Mouse (Mus musculus) myocyte (in vitro differentiated cells): ENCODE measurements around the gene Mutyh. TPM values are rescaled to one million over a fixed set of nuclear protein-coding genes. Genes with fewer than 3 reads are reported as not detected.

ENCODE experiments used
- H3K27me3 ChIP-seq: one replicate; pipeline ENCODE4 v1.6.1; 2011; ENCODE audit not compliant: control insufficient read depth, insufficient read depth, insufficient read length
- H3K36me3 ChIP-seq: one replicate; pipeline ENCODE4 v1.6.1; 2011; ENCODE audit not compliant: control insufficient read depth, insufficient read depth
- H3K4me2 ChIP-seq: one replicate; pipeline ENCODE4 v1.6.1; 2011; ENCODE audit warnings: low read depth, control low read depth
- H3K4me3 ChIP-seq: one replicate; pipeline ENCODE4 v1.5.1; 2011; ENCODE audit warnings: mild to moderate bottlenecking, control low read depth, moderate library complexity
- H3K79me2 ChIP-seq: one replicate; pipeline ENCODE4 v1.6.1; 2011; ENCODE audit not compliant: control insufficient read depth, insufficient read depth
- H3ac ChIP-seq: one replicate; pipeline ENCODE4 v1.6.1; 2011; ENCODE audit not compliant: control insufficient read depth, insufficient read length
- CEBPB ChIP-seq: IDR thresholded peaks from 2 replicates; pipeline ENCODE4 v1.6.1; 2011; ENCODE audit warnings: mild to moderate bottlenecking, moderate library complexity; ENCODE audit not compliant: poor library complexity, insufficient read depth, severe bottlenecking
- E2F4 ChIP-seq: IDR thresholded peaks from one replicate; pipeline ENCODE4 v1.6.1; 2011; ENCODE audit warnings: mild to moderate bottlenecking, control low read depth, moderate library complexity; ENCODE audit not compliant: insufficient read depth
- MAX ChIP-seq: IDR thresholded peaks from one replicate; pipeline ENCODE4 v1.6.1; 2011; ENCODE audit warnings: low read depth, mild to moderate bottlenecking, control low read depth
- MYOD1 ChIP-seq, 3 experiments: IDR thresholded peaks; one replicate each; pipeline ENCODE4 v1.6.1; 2011; ENCODE audit warnings: control low read depth in 2 of 3, low read depth in 2 of 3, mild to moderate bottlenecking in 2 of 3, moderate library complexity in 1 of 3; ENCODE audit not compliant: insufficient read length in 2 of 3, control insufficient read depth in 1 of 3
- MYOG ChIP-seq, 3 experiments: IDR thresholded peaks; one replicate each; pipeline ENCODE4 v1.6.1; 2011; ENCODE audit warnings: control low read depth in 2 of 3, low read depth in 2 of 3, mild to moderate bottlenecking in 2 of 3; ENCODE audit not compliant: insufficient read length in 2 of 3, control insufficient read depth in 1 of 3, insufficient read depth in 1 of 3
- POLR2A ChIP-seq: IDR thresholded peaks from one replicate; pipeline ENCODE4 v1.6.1; 2011; ENCODE audit warnings: low read depth, mild to moderate bottlenecking, control low read depth, moderate library complexity; ENCODE audit not compliant: insufficient read length
- POLR2AphosphoS2 ChIP-seq: IDR thresholded peaks from one replicate; pipeline ENCODE4 v1.6.1; 2011; ENCODE audit warnings: low read depth, control low read depth; ENCODE audit not compliant: insufficient read length
- REST ChIP-seq: IDR thresholded peaks from one replicate; pipeline ENCODE4 v1.6.1; 2011; ENCODE audit warnings: mild to moderate bottlenecking, control low read depth, moderate library complexity; ENCODE audit not compliant: insufficient read depth, insufficient read length
- SRF ChIP-seq: IDR thresholded peaks from one replicate; pipeline ENCODE4 v1.6.1; 2011; ENCODE audit warnings: low read depth; ENCODE audit not compliant: control insufficient read depth, insufficient read length
- TCF12 ChIP-seq: IDR thresholded peaks from one replicate; pipeline ENCODE4 v1.6.1; 2011; ENCODE audit warnings: mild to moderate bottlenecking, control low read depth; ENCODE audit not compliant: poor library complexity, insufficient read depth, severe bottlenecking
- TCF3 ChIP-seq: IDR thresholded peaks from one replicate; pipeline ENCODE4 v1.6.1; 2011; ENCODE audit warnings: low read depth, control low read depth; ENCODE audit not compliant: insufficient read length
- USF1 ChIP-seq: IDR thresholded peaks from one replicate; pipeline ENCODE4 v1.6.1; 2011; ENCODE audit warnings: low read depth, mild to moderate bottlenecking, control low read depth, moderate library complexity
- polyA plus RNA-seq: library from polyadenylated mRNA; unstranded; fragments of >200 nt; fragmentation: generic; extraction: Trizol; gene quantifications from one replicate; pipeline ENCODE4 v1.2.1, GENCODE M21; 2012; ENCODE audit warnings: missing spikeins

The Mutyh gene
- polyA plus RNA-seq, 1 experiment: 3.4 TPM

DNA sequence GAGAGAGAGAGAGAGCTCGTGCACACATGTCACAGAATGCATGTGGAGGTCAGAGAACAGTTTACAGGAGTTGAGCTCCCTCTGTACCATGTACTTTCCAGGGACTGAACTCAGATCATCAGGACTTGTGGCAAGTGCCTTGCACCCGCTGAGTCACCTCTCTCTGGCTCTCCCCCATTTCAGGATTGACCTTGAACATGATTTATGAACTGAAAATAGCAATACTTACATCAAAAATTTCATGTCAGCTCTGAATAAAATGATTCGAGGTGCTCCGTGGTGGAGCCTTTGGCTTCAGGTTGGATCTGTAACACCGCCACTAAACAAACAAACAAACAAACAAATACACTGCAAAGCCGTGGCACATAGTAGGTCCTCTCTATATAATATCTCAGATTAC lies 33.3 kb downstream of the Mutyh start:
- H3K36me3 ChIP-seq: no peaks in the 10 kb centered on the region
- no peak overlapping the region for H3K4me3 ChIP-seq
- no peak for TF ChIP-seq TCF12
- TF ChIP-seq MYOD1 (IDR thresholded peaks at IDR 0.05; ENCODE audit: control insufficient read depth in 1 of 3, insufficient read length in 2 of 3, low read depth in 2 of 3): no peak
- no peak for TF ChIP-seq USF1
- TF ChIP-seq MYOG (IDR thresholded peaks at IDR 0.05; ENCODE audit: control insufficient read depth in 1 of 3, insufficient read depth in 1 of 3, insufficient read length in 2 of 3, low read depth in 2 of 3): no peak
- no peak for TF ChIP-seq CEBPB
- no peak for TF ChIP-seq MAX
- TF ChIP-seq REST: no peak
- TF ChIP-seq SRF: no peak
- no peak for TF ChIP-seq TCF3
- TF ChIP-seq E2F4: no peak
- TF ChIP-seq POLR2A: no peak
- no peak for TF ChIP-seq POLR2AphosphoS2
- peaks cover 25% of the 10 kb centered on the region for H3K27me3 ChIP-seq
- no peak overlapping the region for H3K4me2 ChIP-seq
- H3ac ChIP-seq: no peak overlapping the region
- no peaks in the 10 kb centered on the region for H3K79me2 ChIP-seq

DNA sequence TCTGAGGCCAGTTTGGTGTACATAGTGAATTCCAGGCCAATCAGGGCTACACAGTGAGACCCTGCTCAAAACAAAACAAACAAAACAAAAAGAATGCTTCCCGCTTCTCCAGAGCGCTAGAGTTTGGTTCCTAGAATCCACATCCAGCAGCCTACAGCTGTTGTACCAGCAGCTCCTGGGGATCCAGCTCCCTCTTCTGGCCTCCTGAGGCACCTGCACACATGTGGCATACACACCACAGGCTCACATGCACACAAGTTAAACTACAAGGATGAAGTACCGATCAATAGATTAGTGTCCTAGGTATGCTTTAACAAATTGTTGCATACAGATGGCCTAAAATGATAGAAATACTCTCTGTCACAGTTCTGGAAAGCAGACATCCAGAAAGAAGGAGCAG lies 36.8 kb downstream of the Mutyh start:
- TF ChIP-seq MYOD1 (IDR thresholded peaks at IDR 0.05; ENCODE audit: control insufficient read depth in 1 of 3, insufficient read length in 2 of 3, low read depth in 2 of 3): no peak
- no peak for TF ChIP-seq CEBPB
- TF ChIP-seq SRF: no peak
- no peak for TF ChIP-seq POLR2A
- TF ChIP-seq TCF12: no peak
- no peak for TF ChIP-seq USF1
- TF ChIP-seq MYOG (IDR thresholded peaks at IDR 0.05; ENCODE audit: control insufficient read depth in 1 of 3, insufficient read depth in 1 of 3, insufficient read length in 2 of 3, low read depth in 2 of 3): no peak
- TF ChIP-seq REST: no peak
- TF ChIP-seq TCF3: no peak
- no peak for TF ChIP-seq POLR2AphosphoS2
- no peak for TF ChIP-seq E2F4
- no peak for TF ChIP-seq MAX
- H3K36me3 ChIP-seq: no peaks in the 10 kb centered on the region

DNA sequence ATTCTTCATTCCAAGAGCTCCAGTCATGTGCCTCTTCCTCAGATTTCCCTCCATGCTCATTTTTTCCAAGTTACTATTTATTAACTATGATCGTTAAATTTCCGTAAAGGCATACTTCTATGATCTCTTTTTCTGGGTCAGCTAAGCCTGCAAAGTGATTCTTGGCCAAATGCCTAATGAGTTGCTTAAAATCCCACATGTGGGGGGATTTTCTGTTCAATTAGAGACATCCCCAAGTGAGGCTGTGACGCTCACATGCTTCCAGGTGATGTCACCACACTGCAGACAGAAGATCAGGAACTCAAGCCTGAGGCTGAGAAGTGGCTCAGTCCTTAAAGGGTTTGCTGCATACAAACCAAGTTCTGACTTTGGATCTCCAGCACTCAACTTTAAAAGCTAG lies 42.4 kb downstream of the Mutyh start:
- no peak overlapping the region for H3K4me2 ChIP-seq
- H3K4me3 ChIP-seq: no peak overlapping the region
- H3K36me3 ChIP-seq: no peaks in the 10 kb centered on the region
- no peaks in the 10 kb centered on the region for H3K79me2 ChIP-seq
- H3K27me3 ChIP-seq: peaks cover 43% of the 10 kb centered on the region
- no peak overlapping the region for H3ac ChIP-seq
- no peak for TF ChIP-seq E2F4
- TF ChIP-seq REST: no peak
- TF ChIP-seq MYOG (IDR thresholded peaks at IDR 0.05; ENCODE audit: control insufficient read depth in 1 of 3, insufficient read depth in 1 of 3, insufficient read length in 2 of 3, low read depth in 2 of 3): no peak

More for the DNA sequence above, 36.8 kb downstream of the Mutyh start:
- Histone ChIP-seq H3K4me3 (no peak overlapping the region), H3K4me2 (no peak overlapping the region), H3ac (no peak overlapping the region), H3K79me2 (no peaks in the 10 kb centered on the region), H3K27me3 (peaks cover 34% of the 10 kb centered on the region)

DNA sequence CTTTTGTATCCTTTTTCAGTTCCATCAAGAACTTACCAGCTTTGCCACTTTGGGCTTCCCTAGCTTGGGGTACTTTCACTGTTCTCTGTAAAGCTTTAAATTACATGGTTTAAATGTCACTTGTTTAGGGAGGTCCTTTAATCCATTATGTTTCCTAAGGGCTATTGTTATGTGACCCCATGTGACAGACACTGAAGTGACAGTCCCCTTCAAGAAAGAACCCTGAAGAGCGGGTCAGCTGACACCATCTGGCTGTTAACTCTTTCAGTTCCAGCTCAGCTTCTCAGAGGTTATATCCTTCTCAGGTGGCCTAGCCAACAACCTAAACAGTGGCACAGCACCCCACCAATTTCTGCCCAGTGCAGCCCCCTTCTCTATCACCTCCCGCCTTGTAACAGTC lies 46.8 kb downstream of the Mutyh start:
- Histone ChIP-seq H3K27me3 (peaks cover 44% of the 10 kb centered on the region), H3K79me2 (no peaks in the 10 kb centered on the region), H3ac (no peak overlapping the region), H3K4me3 (no peak overlapping the region), H3K36me3 (no peaks in the 10 kb centered on the region), H3K4me2 (no peak overlapping the region)
- no peak for TF ChIP-seq POLR2A
- no peak for TF ChIP-seq SRF
- TF ChIP-seq MYOG (IDR thresholded peaks at IDR 0.05; ENCODE audit: control insufficient read depth in 1 of 3, insufficient read depth in 1 of 3, insufficient read length in 2 of 3, low read depth in 2 of 3): no peak
- no peak for TF ChIP-seq POLR2AphosphoS2
- no peak for TF ChIP-seq CEBPB
- TF ChIP-seq REST: no peak
- TF ChIP-seq MAX: no peak
- TF ChIP-seq MYOD1 (IDR thresholded peaks at IDR 0.05; ENCODE audit: control insufficient read depth in 1 of 3, insufficient read length in 2 of 3, low read depth in 2 of 3): no peak
- TF ChIP-seq TCF3: no peak
- no peak for TF ChIP-seq USF1
- no peak for TF ChIP-seq TCF12
- TF ChIP-seq E2F4: no peak

DNA sequence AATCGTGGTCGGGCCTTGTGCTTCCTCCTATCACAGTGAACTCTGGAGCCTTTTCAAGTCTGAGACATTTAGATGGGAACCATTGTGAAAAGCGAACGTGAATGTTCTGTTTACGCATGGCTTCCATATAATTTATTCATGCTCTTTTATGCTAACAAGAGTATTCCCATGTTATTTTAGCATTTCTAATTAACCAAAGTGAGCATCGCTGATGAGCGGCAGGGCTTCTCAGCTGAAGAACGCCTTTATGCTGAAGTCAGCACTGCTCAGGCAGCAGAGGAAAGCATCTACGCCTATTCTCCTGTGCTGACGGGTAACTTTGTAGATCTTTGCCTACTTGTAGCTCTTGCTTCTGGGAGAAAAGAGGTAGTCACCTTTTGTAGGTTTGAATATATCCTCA lies 49.7 kb downstream of the Mutyh start:
- H3K4me2 ChIP-seq: no peak overlapping the region
- H3ac ChIP-seq: no peak overlapping the region
- H3K27me3 ChIP-seq: peaks cover 42% of the 10 kb centered on the region
- no peak overlapping the region for H3K4me3 ChIP-seq
- no peaks in the 10 kb centered on the region for H3K79me2 ChIP-seq
- no peaks in the 10 kb centered on the region for H3K36me3 ChIP-seq
- no peak for TF ChIP-seq USF1
- no peak for TF ChIP-seq MAX
- TF ChIP-seq CEBPB: no peak
- TF ChIP-seq TCF3: no peak
- no peak for TF ChIP-seq TCF12
- no peak for TF ChIP-seq MYOD1 (IDR thresholded peaks at IDR 0.05; ENCODE audit: control insufficient read depth in 1 of 3, insufficient read length in 2 of 3, low read depth in 2 of 3)
- no peak for TF ChIP-seq REST
- no peak for TF ChIP-seq MYOG (IDR thresholded peaks at IDR 0.05; ENCODE audit: control insufficient read depth in 1 of 3, insufficient read depth in 1 of 3, insufficient read length in 2 of 3, low read depth in 2 of 3)
- TF ChIP-seq E2F4: no peak
- no peak for TF ChIP-seq SRF
